8 mouse cellular contexts compared by ENCODE assay signal in the genomic region with DNA sequence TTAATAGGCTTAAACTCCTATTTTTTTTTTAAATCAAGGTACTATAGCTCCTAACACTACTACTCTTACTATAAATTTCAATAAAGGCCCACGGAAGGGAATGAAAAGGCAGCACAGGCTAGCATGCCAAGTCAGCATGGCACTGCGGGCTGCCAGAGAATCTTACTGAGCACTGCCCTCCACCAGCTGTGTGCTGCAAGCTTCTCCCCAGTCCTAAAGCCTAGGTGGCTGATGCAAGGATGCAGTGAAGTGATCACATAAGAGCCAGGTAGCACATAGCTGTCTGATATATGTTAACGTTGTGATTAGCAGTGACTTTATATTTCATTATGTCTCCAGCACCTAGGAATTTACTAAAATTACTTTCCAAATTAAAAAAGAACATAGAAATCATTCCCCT. TPM values are rescaled to one million over a fixed set of nuclear protein-coding genes. Genes with fewer than 3 reads are reported as not detected.
DNase-seq lines count a peak whose midpoint lies in the region; ATAC-seq lines count a peak whose summit lies in the region.

No protein-coding gene starts in this region.

- peak overlapping the region; percentile 69 for H3K4me2 ChIP-seq in lung, embryonic 16.5 days (ENCODE audit: low read depth, low read length)
- peak overlapping the region; percentile 66 for H3K4me2 ChIP-seq in heart, embryonic 16.5 days (ENCODE audit: low read depth, low read length)
- peak overlapping the region; percentile 84 for H3K4me2 ChIP-seq in liver, embryonic 12.5 days

- DNase-seq in lung, postnatal 36 days, result no peak
- no peak for DNase-seq in frontal cortex, postnatal 36 days (ENCODE audit: low spot score in 2 of 2)
- DNase-seq in layer of hippocampus, postnatal 25 days (ENCODE audit: extremely low spot score in 1 of 2, low spot score in 1 of 2), result no peak
- DNase-seq in adrenal gland, adult 2 months, result no peak

- 27% methylated on average over 3 of the region's 3 CpGs for WGBS in lung, embryonic 16.5 days
- WGBS in heart, embryonic 16.5 days, result 28% methylated on average over 3 of the region's 3 CpGs
- 27% methylated on average over 3 of the region's 3 CpGs for WGBS in liver, embryonic 12.5 days (ENCODE audit: insufficient replicate concordance)

- no peaks in the 10 kb centered on the region for H3K9me3 ChIP-seq in lung, embryonic 16.5 days (ENCODE audit: control insufficient read depth, low read length)
- H3K9me3 ChIP-seq in heart, embryonic 16.5 days (replicated peaks; ENCODE audit: control insufficient read depth, low read length), result no peaks in the 10 kb centered on the region
- H3K9me3 ChIP-seq in liver, embryonic 12.5 days (replicated peaks), result no peaks in the 10 kb centered on the region

- no peak for ATAC-seq in lung, embryonic 16.5 days (ENCODE audit: low read depth)
- no peak for ATAC-seq in heart, embryonic 16.5 days (replicated peaks; ENCODE audit: extremely low read depth, insufficient read depth, low FRiP score)
- no peak for ATAC-seq in liver, embryonic 12.5 days

- no peak overlapping the region for H3K27ac ChIP-seq in lung, embryonic 16.5 days (ENCODE audit: low read length)
- H3K27ac ChIP-seq in brown adipose tissue, adult 24 weeks (replicated peaks; ENCODE audit: low read depth, low read length), result no peak overlapping the region
- no peak overlapping the region for H3K27ac ChIP-seq in heart, embryonic 16.5 days (ENCODE audit: low read length)
- peak overlapping the region; percentile 64 for H3K27ac ChIP-seq in liver, embryonic 12.5 days

- H3K27me3 ChIP-seq in lung, embryonic 16.5 days (ENCODE audit: control insufficient read depth, insufficient read depth, low read depth, low read length), result no peaks in the 10 kb centered on the region
- no peaks in the 10 kb centered on the region for H3K27me3 ChIP-seq in heart, embryonic 16.5 days (ENCODE audit: control insufficient read depth, insufficient read depth, low read length)
- H3K27me3 ChIP-seq in liver, embryonic 12.5 days (replicated peaks), result no peaks in the 10 kb centered on the region

- H3K9ac ChIP-seq in lung, embryonic 16.5 days (ENCODE audit: low read length), result peak overlapping the region; percentile 57
- H3K9ac ChIP-seq in heart, embryonic 16.5 days (ENCODE audit: low read length), result peak overlapping the region; percentile 66
- peak overlapping the region; percentile 70 for H3K9ac ChIP-seq in liver, embryonic 12.5 days

- H3K36me3 ChIP-seq in lung, embryonic 16.5 days (ENCODE audit: control insufficient read depth, insufficient read depth, low read length), result 0 out of 2 replicates have a peak, but pooled peaks cover 2% of the 10 kb centered on the region
- H3K36me3 ChIP-seq in heart, embryonic 16.5 days (ENCODE audit: control insufficient read depth, insufficient read depth), result peaks cover 4% of the 10 kb centered on the region; the same call in 1 of the 2 replicates
- peaks cover 29% of the 10 kb centered on the region for H3K36me3 ChIP-seq in liver, embryonic 12.5 days

- peaks cover 6% of the 10 kb centered on the region for H3K4me1 ChIP-seq in lung, embryonic 16.5 days (replicated peaks; ENCODE audit: control insufficient read depth, insufficient read depth, low read length)
- no peaks in the 10 kb centered on the region; the same call in 1 of the 2 replicates for H3K4me1 ChIP-seq in brown adipose tissue, adult 24 weeks (ENCODE audit: control insufficient read depth, insufficient read depth, insufficient read length, low read length)
- H3K4me1 ChIP-seq in heart, embryonic 16.5 days (ENCODE audit: control insufficient read depth, insufficient read depth, low read length), result peaks cover 8% of the 10 kb centered on the region
- H3K4me1 ChIP-seq in liver, embryonic 12.5 days, result peaks cover 35% of the 10 kb centered on the region

- peak overlapping the region; percentile 45 for H3K4me3 ChIP-seq in lung, embryonic 16.5 days (ENCODE audit: low read length)
- H3K4me3 ChIP-seq in brown adipose tissue, adult 24 weeks (ENCODE audit: insufficient read depth, low read depth, low read length), result peak overlapping the region; percentile 37
- peak overlapping the region; percentile 36 for H3K4me3 ChIP-seq in heart, embryonic 16.5 days (ENCODE audit: low read length)
- peak overlapping the region; percentile 84 for H3K4me3 ChIP-seq in liver, embryonic 12.5 days

RNA-seq across cellular contexts. Expression of a gene that starts 1.1 kb away (rescaled TPM):
- 36.1 and 36.6 TPM in 2 replicates for polyA plus RNA-seq in lung, embryonic 16.5 days (2015; fragmentation: Nextera tagmentation; extraction: Ambion mirVana)
- polyA plus RNA-seq in brown adipose tissue, adult 24 weeks (2012; ENCODE audit: insufficient read depth, insufficient read length, missing spikeins), result 25.9 and 45.3 TPM in 2 replicates
- polyA plus RNA-seq in heart, embryonic 16.5 days (2015; fragmentation: Nextera tagmentation; extraction: Ambion mirVana), result 27.2 TPM in 2 replicates
- 119 TPM in 2 replicates for polyA plus RNA-seq in liver, embryonic 12.5 days (2016; fragmentation: Nextera tagmentation; extraction: Ambion mirVana)
- total RNA-seq in layer of hippocampus, postnatal 25 days (2021), result 10 to 100 TPM; 57.4 to 62.0 TPM
- total RNA-seq in adrenal gland, adult 2 months (2021), result 10 to 100 TPM; 45.2 to 59.4 TPM
- 4.8 and 6.8 TPM in 2 replicates for polyA plus RNA-seq in adrenal gland, adult 2 months (2012; rRNA removed)

RNA-seq across cellular contexts. Expression of a gene that starts 17.0 kb away (rescaled TPM):
- polyA plus RNA-seq in lung, embryonic 16.5 days (2015; fragmentation: Nextera tagmentation; extraction: Ambion mirVana), result 41.7 and 43.5 TPM in 2 replicates
- polyA plus RNA-seq in brown adipose tissue, adult 24 weeks (2012; ENCODE audit: insufficient read depth, insufficient read length, missing spikeins), result 16.9 and 17.2 TPM in 2 replicates
- polyA plus RNA-seq in heart, embryonic 16.5 days (2015; fragmentation: Nextera tagmentation; extraction: Ambion mirVana), result 28.8 and 30.2 TPM in 2 replicates
- 13.7 and 15.3 TPM in 2 replicates for polyA plus RNA-seq in liver, embryonic 12.5 days (2016; fragmentation: Nextera tagmentation; extraction: Ambion mirVana)
- total RNA-seq in layer of hippocampus, postnatal 25 days (2021), result 10 to 100 TPM; 14.7 to 16.8 TPM
- total RNA-seq in adrenal gland, adult 2 months (2021), result 10 to 100 TPM; 27.6 to 33.1 TPM
- polyA plus RNA-seq in adrenal gland, adult 2 months (2012; rRNA removed), result 13.2 and 23.8 TPM in 2 replicates

RNA-seq across cellular contexts. Expression of a gene that starts 17.0 kb away (rescaled TPM):
- polyA plus RNA-seq in lung, embryonic 16.5 days (2015; fragmentation: Nextera tagmentation; extraction: Ambion mirVana), result 11.1 and 13.1 TPM in 2 replicates
- polyA plus RNA-seq in brown adipose tissue, adult 24 weeks (2012; ENCODE audit: insufficient read depth, insufficient read length, missing spikeins), result 2.7 TPM in 1 of 2 replicates, not detected in the other
- polyA plus RNA-seq in heart, embryonic 16.5 days (2015; fragmentation: Nextera tagmentation; extraction: Ambion mirVana), result 3.0 and 3.5 TPM in 2 replicates
- 1.6 and 2.1 TPM in 2 replicates for polyA plus RNA-seq in liver, embryonic 12.5 days (2016; fragmentation: Nextera tagmentation; extraction: Ambion mirVana)
- total RNA-seq in layer of hippocampus, postnatal 25 days (2021), result 1 to 10 TPM; 1.2 to 2.4 TPM
- total RNA-seq in adrenal gland, adult 2 months (2021), result 1 to 10 TPM; 3.3 to 6.3 TPM
- polyA plus RNA-seq in adrenal gland, adult 2 months (2012; rRNA removed), result 10.9 and 21.1 TPM in 2 replicates

RNA-seq across cellular contexts. Expression of a gene that starts 18.3 kb away (rescaled TPM):
- polyA plus RNA-seq in lung, embryonic 16.5 days (2015; fragmentation: Nextera tagmentation; extraction: Ambion mirVana), result 8.3 and 8.7 TPM in 2 replicates
- polyA plus RNA-seq in brown adipose tissue, adult 24 weeks (2012; ENCODE audit: insufficient read depth, insufficient read length, missing spikeins), result 3.0 and 5.6 TPM in 2 replicates
- polyA plus RNA-seq in heart, embryonic 16.5 days (2015; fragmentation: Nextera tagmentation; extraction: Ambion mirVana), result 6.3 and 6.4 TPM in 2 replicates
- 6.2 and 7.1 TPM in 2 replicates for polyA plus RNA-seq in liver, embryonic 12.5 days (2016; fragmentation: Nextera tagmentation; extraction: Ambion mirVana)
- 1 to 10 TPM; 4.6 to 8.1 TPM for total RNA-seq in layer of hippocampus, postnatal 25 days (2021)
- total RNA-seq in adrenal gland, adult 2 months (2021), result 1 to 10 TPM; 4.4 to 6.6 TPM
- polyA plus RNA-seq in adrenal gland, adult 2 months (2012; rRNA removed), result 4.0 and 6.3 TPM in 2 replicates

RNA-seq across cellular contexts. Expression of a gene that starts 18.6 kb away (rescaled TPM):
- 1.6 and 1.8 TPM in 2 replicates for polyA plus RNA-seq in lung, embryonic 16.5 days (2015; fragmentation: Nextera tagmentation; extraction: Ambion mirVana)
- 2.5 TPM in 1 of 2 replicates, not detected in the other for polyA plus RNA-seq in brown adipose tissue, adult 24 weeks (2012; ENCODE audit: insufficient read depth, insufficient read length, missing spikeins)
- polyA plus RNA-seq in heart, embryonic 16.5 days (2015; fragmentation: Nextera tagmentation; extraction: Ambion mirVana), result 2.1 TPM in 1 of 2 replicates, not detected in the other
- polyA plus RNA-seq in liver, embryonic 12.5 days (2016; fragmentation: Nextera tagmentation; extraction: Ambion mirVana), result 0.97 and 2.9 TPM in 2 replicates
- not detected for total RNA-seq in layer of hippocampus, postnatal 25 days (2021)
- total RNA-seq in adrenal gland, adult 2 months (2021), result not detected
- polyA plus RNA-seq in adrenal gland, adult 2 months (2012; rRNA removed), result 2.5 TPM in 1 of 2 replicates, not detected in the other
